Mouse (Mus musculus) megakaryocyte, embryonic 14.5 days (primary cell): ENCODE measurements around the gene Rhoj.

ENCODE experiments used
- FLI1 ChIP-seq: IDR thresholded peaks from 2 replicates; pipeline ENCODE4 v1.6.1; 2012; ENCODE audit warnings: low read length, inconsistent platforms, mixed read lengths
- GATA1 ChIP-seq: IDR thresholded peaks from 3 replicates; pipeline ENCODE4 v1.6.1; 2012; ENCODE audit warnings: mixed read lengths, low read length, inconsistent platforms, borderline replicate concordance

- TF ChIP-seq GATA1 (no peak), FLI1 (no peak)
Observed at GRCm38 (mm10) chr12:75396616-75397015, 88.5 kb downstream of the Rhoj start.
